Mouse (Mus musculus): ENCODE data around the gene Sgce.

The Sgce gene

GRCm38 (mm10) chr6:4647351-4647750 is 99.7 kb downstream of the Sgce start:
- DNase-seq (ENCODE audit: low spot score), result no peak

GRCm38 (mm10) chr6:4642068-4642467 is 104.9 kb downstream of the Sgce start:
- no peak for DNase-seq (ENCODE audit: low spot score)

DNA sequence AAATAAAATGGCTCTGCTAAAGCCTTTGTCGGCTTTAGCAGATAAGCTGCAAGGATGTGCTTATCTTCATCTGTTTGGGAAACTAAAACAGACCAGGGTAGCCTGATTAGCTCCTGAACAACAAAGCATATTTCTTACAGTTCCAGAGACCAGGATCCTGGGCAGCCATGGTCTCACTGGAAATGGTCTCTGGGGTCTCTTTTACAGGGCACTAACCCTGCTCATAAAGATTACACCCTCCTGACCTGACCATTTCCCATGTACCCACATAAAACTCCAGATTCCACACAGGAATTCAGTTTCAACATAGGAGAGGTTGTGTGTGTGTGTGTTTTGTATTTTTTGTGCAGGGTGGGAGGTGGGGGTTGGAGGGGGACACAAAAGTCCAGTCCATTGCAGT is 112.2 kb downstream of the Sgce start:
- DNase-seq (ENCODE audit: low spot score), result no peak

DNA sequence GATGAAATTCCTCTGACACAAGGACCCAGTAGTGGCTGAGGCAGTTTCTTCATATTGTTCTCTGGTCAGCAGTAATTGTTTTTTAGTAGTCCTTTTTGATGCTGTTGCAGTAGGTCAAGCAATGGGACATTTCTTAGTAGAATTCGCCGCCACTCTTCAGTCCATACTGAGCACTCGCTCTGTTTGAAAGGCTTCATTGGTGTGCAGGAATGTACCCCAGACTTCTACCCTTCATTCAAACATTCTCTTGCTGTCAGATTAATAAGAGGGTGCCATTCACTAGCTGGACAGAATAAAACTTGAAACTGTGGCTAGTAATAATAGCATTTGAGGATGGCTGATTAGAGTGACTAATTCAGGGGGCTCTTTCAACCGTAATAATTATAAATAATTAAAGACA is 113.8 kb downstream of the Sgce start:
- no peak for DNase-seq (ENCODE audit: low spot score)

- DNase-seq (ENCODE audit: low spot score), result no peak
Measured at GRCm38 (mm10) chr6:4631464-4631863, 115.5 kb downstream of the Sgce start.
